ENCODE assay signal across 10 mouse cellular contexts in the genomic region with DNA sequence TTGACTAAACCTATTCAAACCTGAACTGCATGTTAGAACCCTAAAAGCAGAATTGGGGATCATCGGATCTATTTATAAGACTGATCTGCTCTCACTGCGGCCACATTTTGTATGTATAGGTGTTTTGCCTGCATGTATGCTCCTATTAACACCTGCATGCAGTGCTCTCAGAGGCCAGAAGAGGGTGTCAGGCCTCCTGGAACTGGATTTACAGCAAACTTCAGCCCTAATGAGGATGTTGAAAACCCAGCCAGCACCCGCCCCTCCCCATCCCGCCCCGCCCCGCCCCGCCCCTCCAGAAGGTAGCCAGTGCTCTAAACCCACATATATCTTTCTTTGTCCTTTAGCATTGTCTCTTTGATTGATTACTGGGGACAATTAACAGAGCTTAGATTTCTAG. TPM values are rescaled to one million over a fixed set of nuclear protein-coding genes. Genes with fewer than 3 reads are reported as not detected.
A peak's percentile ranks its signal among the peaks of the same experiment; 100 is the strongest.
DNase-seq lines count a peak whose midpoint lies in the region; ATAC-seq lines count a peak whose summit lies in the region.
"Had no signal": no experiment of that assay in that cellular context is flagged by ENCODE, and none has a peak within 500 bp of the region (broad histone marks: within the 10 kb centered on the region; RNA-seq: fewer than 3 reads in every experiment).

No protein-coding gene starts in this region.

- no peak overlapping the region for H3K27ac ChIP-seq in kidney, embryonic 14.5 days (ENCODE audit: low read depth, low read length)
- H3K27ac ChIP-seq: limb, embryonic 13.5 days had no signal

- no peaks in the 10 kb centered on the region for H3K9me3 ChIP-seq in kidney, embryonic 14.5 days (ENCODE audit: control insufficient read depth, low read length)
- H3K9me3 ChIP-seq: limb, embryonic 13.5 days had no signal

- WGBS in kidney, embryonic 14.5 days: 14% methylated on average over 7 of the region's 7 CpGs

- no peak overlapping the region for H3K4me2 ChIP-seq in kidney, embryonic 14.5 days (replicated peaks; ENCODE audit: low read depth, low read length)
- H3K4me2 ChIP-seq: limb, embryonic 13.5 days had no signal

- H3K36me3 ChIP-seq in kidney, embryonic 14.5 days (ENCODE audit: control insufficient read depth, insufficient read depth, low read length): no peaks in the 10 kb centered on the region
- H3K36me3 ChIP-seq: limb, embryonic 13.5 days had no signal

- peaks cover 40% of the 10 kb centered on the region for H3K27me3 ChIP-seq in kidney, embryonic 14.5 days (ENCODE audit: control insufficient read depth, insufficient read depth, low read length)

- 0 out of 2 replicates have a peak, but pooled peaks have one; percentile 17 for ATAC-seq in kidney, embryonic 14.5 days (ENCODE audit: low FRiP score, low TSS enrichment)

- no peak overlapping the region for H3K4me3 ChIP-seq in kidney, embryonic 14.5 days (ENCODE audit: low read length)
- H3K4me3 ChIP-seq: limb, embryonic 13.5 days had no signal

- peak; percentile 38 for DNase-seq in adrenal gland, postnatal 10 days
- DNase-seq in adrenal gland, adult 8-10 months: no peak
- peak; percentile 84 to 89 for DNase-seq in B cell, adult 2 months
- DNase-seq in embryo, embryonic 10 days (ENCODE audit: low spot score): peak; percentile 76
- DNase-seq in lung, postnatal 36 days: peak; percentile 88
- peak; percentile 89 for DNase-seq in thymus, postnatal 14 days
- DNase-seq in layer of hippocampus, postnatal 14 days (ENCODE audit: low spot score in 2 of 2): no peak

- H3K4me1 ChIP-seq in kidney, embryonic 14.5 days (ENCODE audit: control insufficient read depth, insufficient read depth, low read length): peaks cover 11% of the 10 kb centered on the region

- H3K9ac ChIP-seq in kidney, embryonic 14.5 days (ENCODE audit: low read depth, low read length): no peak overlapping the region
- H3K9ac ChIP-seq: limb, embryonic 13.5 days had no signal

RNA-seq across cellular contexts. Expression of gene Arhgap9, which starts 2.7 kb away (rescaled TPM):
- total RNA-seq in adrenal gland, postnatal 10 days (2021): 1 to 10 TPM; 6.5 to 6.6 TPM
- total RNA-seq in adrenal gland, adult 8-10 months (2022): 1 to 10 TPM; 2.2 to 5.0 (median 3.6) TPM
- polyA plus RNA-seq in kidney, embryonic 14.5 days (2014; fragmentation: Nextera tagmentation; extraction: Ambion mirVana): 3.0 and 3.1 TPM in 2 replicates
- total RNA-seq in layer of hippocampus, postnatal 14 days (2021): 1 to 10 TPM in 1 of 2 experiments, under 1 TPM in 1; 0.99 to 1.1 TPM

RNA-seq across cellular contexts. Expression of gene Mars, which starts 12.9 kb away (rescaled TPM):
- total RNA-seq in adrenal gland, postnatal 10 days (2021): 10 to 100 TPM; 82.6 to 86.3 TPM
- total RNA-seq in adrenal gland, adult 8-10 months (2022): 100 to 1,000 TPM in 1 of 4 experiments, 10 to 100 TPM in 3; 79.7 to 107 (median 92.0) TPM
- polyA plus RNA-seq in kidney, embryonic 14.5 days (2014; fragmentation: Nextera tagmentation; extraction: Ambion mirVana): 93.9 and 146 TPM in 2 replicates
- total RNA-seq in layer of hippocampus, postnatal 14 days (2021): 10 to 100 TPM; 56.3 to 59.4 TPM

RNA-seq across cellular contexts. Expression of gene Gli1, which starts 17.3 kb away (rescaled TPM):
- total RNA-seq in adrenal gland, postnatal 10 days (2021): 1 to 10 TPM; 5.2 to 5.6 TPM
- total RNA-seq in adrenal gland, adult 8-10 months (2022): 1 to 10 TPM; 4.4 to 6.4 (median 5.2) TPM
- 8.2 and 9.2 TPM in 2 replicates for polyA plus RNA-seq in kidney, embryonic 14.5 days (2014; fragmentation: Nextera tagmentation; extraction: Ambion mirVana)
- 1 to 10 TPM; 2.0 to 3.3 TPM for total RNA-seq in layer of hippocampus, postnatal 14 days (2021)

RNA-seq across cellular contexts. Expression of gene Inhbe, which starts 29.7 kb away (rescaled TPM):
- 1 to 10 TPM; 1.2 to 6.6 TPM for total RNA-seq in adrenal gland, postnatal 10 days (2021)
- under 1 TPM in 1 of 4 experiments, not detected in 3; 0.11 TPM for total RNA-seq in adrenal gland, adult 8-10 months (2022)
- 0.07 and 0.08 TPM in 2 replicates for polyA plus RNA-seq in kidney, embryonic 14.5 days (2014; fragmentation: Nextera tagmentation; extraction: Ambion mirVana)
- under 1 TPM in 1 of 2 experiments, not detected in 1; 0.07 TPM for total RNA-seq in layer of hippocampus, postnatal 14 days (2021)
- polyA plus RNA-seq: C2C12 had no signal

RNA-seq across cellular contexts. Expression of gene Mbd6, which starts 35.7 kb away (rescaled TPM):
- 10 to 100 TPM; 42.9 to 66.4 TPM for total RNA-seq in adrenal gland, postnatal 10 days (2021)
- total RNA-seq in adrenal gland, adult 8-10 months (2022): 10 to 100 TPM; 43.1 to 84.1 (median 62.3) TPM
- polyA plus RNA-seq in kidney, embryonic 14.5 days (2014; fragmentation: Nextera tagmentation; extraction: Ambion mirVana): 16.2 and 22.3 TPM in 2 replicates
- total RNA-seq in layer of hippocampus, postnatal 14 days (2021): 10 to 100 TPM; 46.0 to 53.3 TPM

Comparison
In these comparisons a context has a peak if more than half of its experiments do, and no peak if none do; other contexts are left out.
1. DNase-seq: peak in adrenal gland, postnatal 10 days (single experiment), B cell, adult 2 months (2 of 2), embryo, embryonic 10 days (single experiment), lung, postnatal 36 days (single experiment) and thymus, postnatal 14 days (single experiment); none in adrenal gland, adult 8-10 months (single experiment) and layer of hippocampus, postnatal 14 days (0 of 2).